15 mouse cellular contexts compared by ENCODE assay signal in the genomic region with DNA sequence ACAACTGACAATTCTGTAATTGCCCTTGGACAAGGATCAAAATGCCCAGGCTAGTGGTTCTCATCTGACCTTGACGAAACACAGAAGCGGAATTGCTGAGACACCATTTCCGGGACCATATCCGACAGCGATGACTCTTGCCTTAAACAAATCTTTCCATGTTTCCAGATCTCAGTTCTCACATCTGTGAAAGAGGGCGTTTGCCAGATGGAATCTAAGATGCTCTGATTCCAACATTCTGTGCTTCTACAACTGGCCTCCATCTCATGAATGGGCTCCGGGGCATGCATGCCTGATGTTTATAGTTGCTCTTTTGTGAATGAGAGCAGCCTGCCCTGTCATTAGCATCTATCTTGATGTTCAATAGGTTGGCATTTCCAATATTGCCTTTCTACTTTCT.
DNase-seq lines count a peak whose midpoint lies in the region.
"Had no signal": no experiment of that assay in that cellular context is flagged by ENCODE, and none has a peak within 500 bp of the region (broad histone marks: within the 10 kb centered on the region; RNA-seq: fewer than 3 reads in every experiment).

No protein-coding gene starts in this region.

- peak; percentile 23 to 59 for DNase-seq in frontal cortex, postnatal 36 days (ENCODE audit: low spot score in 2 of 2)
- DNase-seq in frontal cortex, postnatal 10 days (ENCODE audit: low spot score in 2 of 2), result no peak
- DNase-seq in layer of hippocampus, adult 18-20 months (ENCODE audit: low spot score in 2 of 2), result peak; percentile 19 to 66
- peak; percentile 3 to 29 for DNase-seq in layer of hippocampus, postnatal 14 days (ENCODE audit: low spot score in 2 of 2)
- peak; percentile 17 for DNase-seq in right cerebral cortex, postnatal 25 days
- no peak for DNase-seq in embryo, embryonic 10.5 days (ENCODE audit: low spot score)
- no peak for DNase-seq in spleen, postnatal 4 days (ENCODE audit: low spot score in 2 of 2)
- DNase-seq: adrenal gland, postnatal 14 days; cerebellum, adult 11 months; cerebellum, postnatal 14 days; embryo, embryonic 11 days; kidney, adult 11 months; kidney, postnatal 10 days; liver, embryonic 13.5 days; lung, embryonic 14.5 days had no signal

Comparison
In these comparisons a context has a peak if more than half of its experiments do, and no peak if none do; other contexts are left out.
1. DNase-seq: peak in frontal cortex, postnatal 36 days (2 of 2), layer of hippocampus, adult 18-20 months (2 of 2), layer of hippocampus, postnatal 14 days (2 of 2) and right cerebral cortex, postnatal 25 days (single experiment); none in frontal cortex, postnatal 10 days (0 of 2), embryo, embryonic 10.5 days (single experiment) and spleen, postnatal 4 days (0 of 2).